Mouse (Mus musculus): ENCODE measurements around the gene Gp1bb. TPM values are rescaled to one million over a fixed set of nuclear protein-coding genes. Genes with fewer than 3 reads are reported as not detected.

The Gp1bb gene
- total RNA-seq, 2 experiments from 2014 or later, result 1.8 to 2.5 TPM

DNA sequence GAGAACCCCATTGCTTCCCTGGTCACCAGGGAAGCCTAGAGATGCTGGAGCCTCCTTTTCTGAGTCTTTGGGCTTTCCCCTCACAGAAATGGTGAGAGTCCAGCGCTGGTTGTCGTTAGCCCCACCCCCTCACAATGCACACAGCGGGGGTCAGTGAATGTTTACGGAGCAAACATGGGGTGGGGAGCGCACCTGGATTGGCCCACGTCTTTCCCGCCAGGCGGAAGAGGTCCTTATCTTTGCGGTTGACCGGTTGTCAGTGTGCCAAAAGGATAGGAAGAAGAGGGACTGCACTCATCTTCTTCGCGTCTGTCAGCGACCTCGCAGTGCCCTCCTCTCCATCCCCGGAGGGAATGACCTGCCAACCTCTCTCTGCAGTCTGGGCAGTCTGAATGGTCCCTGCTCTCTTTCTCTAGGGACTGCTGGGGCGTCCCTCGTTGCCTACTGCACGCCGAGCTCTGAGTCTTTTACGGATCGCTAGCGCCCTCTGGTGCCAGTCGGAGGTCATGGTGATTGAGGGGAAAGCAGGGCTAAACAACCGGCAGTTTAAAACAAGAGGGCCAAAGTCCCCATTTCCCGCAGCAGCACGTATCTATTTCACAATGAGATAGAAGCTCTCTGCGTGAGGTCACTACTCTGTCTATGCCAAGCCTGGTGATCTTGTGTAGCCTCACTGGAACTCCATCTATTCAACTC, 4.7 kb downstream of the Gp1bb start:
- intact Hi-C loops (cut with DNase I), result loop anchor here (1.0 to 5.0 kb wide), 2 partner anchors 174 to 270 kb away; partner anchors contain the start of genes Arvcf and Tango2
- peak; percentile 89 to 94 for DNase-seq (ENCODE audit: low spot score in 2 of 2)

DNA sequence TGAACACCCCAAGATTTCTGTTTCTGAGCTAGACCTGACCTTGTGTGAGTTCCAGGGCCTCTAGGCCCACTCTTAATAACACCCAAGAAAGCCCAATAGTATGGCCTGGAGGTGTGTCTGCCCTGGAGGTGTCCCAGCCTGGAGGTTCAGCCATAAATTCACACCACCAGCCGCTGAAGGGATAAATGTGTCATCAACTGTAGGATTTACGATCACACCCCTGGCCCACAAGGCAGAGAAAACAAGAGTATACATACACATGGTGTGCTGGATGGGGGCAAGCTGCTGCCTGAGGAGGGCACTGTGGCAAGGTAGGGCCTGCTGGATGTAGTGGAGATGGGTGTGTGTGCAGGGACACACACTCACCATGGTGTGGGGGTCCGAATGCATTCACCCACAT, 8.9 kb downstream of the Gp1bb start:
- DNase-seq (ENCODE audit: low spot score in 2 of 2), result no peak
- intact Hi-C loops (cut with DNase I), result no loop called here

DNA sequence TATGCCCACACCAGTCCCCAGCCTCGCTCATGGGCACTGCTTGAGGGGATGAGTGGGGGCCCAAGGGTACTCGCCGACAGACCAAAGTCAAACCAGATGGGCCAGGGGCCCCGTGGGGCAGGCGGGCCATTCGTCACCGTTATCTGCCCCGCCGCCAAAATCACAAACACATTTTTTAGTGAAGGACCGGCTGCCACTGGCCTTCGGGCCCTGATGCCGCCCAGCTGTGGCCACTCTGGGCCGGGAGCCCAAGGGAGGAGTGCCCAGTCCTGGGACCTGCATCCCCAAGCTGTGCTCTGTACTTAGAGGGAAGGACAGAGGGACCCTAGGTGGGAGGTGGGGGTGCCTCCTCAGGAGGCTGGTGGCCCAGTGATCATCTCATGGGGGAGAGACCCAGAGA, 10.5 kb downstream of the Gp1bb start:
- intact Hi-C loops (cut with DNase I), result no loop called here
- DNase-seq (ENCODE audit: low spot score in 2 of 2), result no peak

DNA sequence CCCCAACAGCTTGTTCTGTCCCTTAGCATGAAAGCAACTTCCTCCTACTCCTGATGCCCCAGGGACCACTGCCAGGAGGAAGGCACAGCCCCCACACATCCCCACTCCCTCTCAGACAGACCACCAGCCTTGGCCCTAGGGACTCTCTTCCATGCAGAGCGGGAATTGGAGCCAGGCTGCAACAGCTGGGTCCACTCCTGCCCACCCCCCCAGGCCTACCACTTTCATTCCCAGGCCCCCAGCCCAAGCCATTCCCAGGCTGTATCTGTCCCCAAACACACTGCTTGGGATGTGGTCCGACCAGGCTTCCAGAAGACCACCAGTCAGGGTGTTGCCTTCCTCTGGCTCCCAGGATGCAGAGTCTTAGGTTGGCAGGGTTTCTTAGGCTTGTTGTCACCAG, 13.1 kb downstream of the Gp1bb start:
- intact Hi-C loops (cut with DNase I), result no loop called here
- DNase-seq (ENCODE audit: low spot score in 2 of 2), result no peak

DNA sequence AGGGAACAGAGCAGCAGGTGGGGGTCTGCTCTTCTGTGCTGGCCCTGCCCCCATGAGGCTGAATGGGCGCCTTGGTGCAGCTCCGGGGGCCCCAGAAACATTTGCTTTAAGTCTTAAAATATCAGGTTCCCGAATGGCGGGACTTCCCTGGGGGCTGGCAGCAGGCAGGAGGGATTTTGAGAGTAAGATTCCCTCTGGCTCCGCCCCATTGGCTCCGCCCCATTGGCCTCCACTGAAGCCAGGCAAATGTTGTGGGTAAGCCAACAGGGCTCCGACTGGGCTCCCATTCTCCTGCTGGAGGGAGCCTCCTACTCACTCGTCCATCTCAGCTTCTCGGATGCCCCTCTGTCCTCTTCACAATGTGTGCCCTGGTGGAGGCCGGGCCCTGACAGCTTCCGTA, 14.0 kb downstream of the Gp1bb start:
- intact Hi-C loops (cut with DNase I), result no loop called here

DNA sequence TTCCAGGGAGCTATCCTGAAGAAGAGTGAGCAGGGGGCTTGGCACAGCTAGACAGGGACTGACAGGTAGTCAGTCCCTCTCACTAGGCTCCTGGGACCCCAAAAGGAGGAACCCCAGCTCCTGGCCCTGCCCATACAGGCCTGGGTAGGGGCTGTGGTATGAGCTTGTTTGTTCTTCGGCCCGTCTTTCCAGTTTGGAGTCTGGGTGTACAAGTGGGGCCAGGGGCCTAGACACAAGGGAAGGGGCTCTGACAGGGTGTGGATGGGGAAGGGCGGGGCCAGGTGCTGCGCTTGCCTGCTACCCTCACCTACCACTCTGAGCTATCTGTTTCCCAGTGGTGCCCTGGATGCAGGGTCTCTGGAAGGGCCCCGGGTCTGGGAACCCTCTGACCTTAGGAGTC, 16.5 kb downstream of the Gp1bb start:
- intact Hi-C loops (cut with DNase I), result no loop called here
- DNase-seq (ENCODE audit: low spot score in 2 of 2), result no peak

More for the DNA sequence above, 14.0 kb downstream of the Gp1bb start:
- DNase-seq (ENCODE audit: low spot score in 2 of 2), result no peak

DNA sequence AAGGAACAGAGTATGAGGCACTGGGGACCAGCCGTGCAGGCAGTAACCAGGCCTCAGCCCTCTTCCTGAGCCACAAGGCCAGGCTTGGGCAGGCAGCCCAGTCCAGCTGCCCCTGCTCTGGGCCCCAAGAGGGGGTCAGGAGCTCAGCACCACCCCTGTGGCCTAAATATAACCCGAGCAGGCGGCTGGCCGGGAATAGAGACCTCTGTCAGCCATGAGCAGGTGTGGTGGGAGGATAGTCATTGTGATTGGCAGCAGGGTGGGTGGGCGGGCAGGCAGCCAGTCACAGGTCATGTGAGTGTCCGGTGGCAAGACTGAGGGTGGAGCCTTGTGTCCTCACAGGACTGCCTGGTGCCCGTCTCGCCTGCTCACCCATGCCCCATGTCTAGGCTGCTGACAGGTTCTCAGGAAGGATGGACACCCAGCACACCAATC, 17.9 kb downstream of the Gp1bb start:
- intact Hi-C loops (cut with DNase I), result no loop called here
- no peak for DNase-seq (ENCODE audit: low spot score in 2 of 2)

DNA sequence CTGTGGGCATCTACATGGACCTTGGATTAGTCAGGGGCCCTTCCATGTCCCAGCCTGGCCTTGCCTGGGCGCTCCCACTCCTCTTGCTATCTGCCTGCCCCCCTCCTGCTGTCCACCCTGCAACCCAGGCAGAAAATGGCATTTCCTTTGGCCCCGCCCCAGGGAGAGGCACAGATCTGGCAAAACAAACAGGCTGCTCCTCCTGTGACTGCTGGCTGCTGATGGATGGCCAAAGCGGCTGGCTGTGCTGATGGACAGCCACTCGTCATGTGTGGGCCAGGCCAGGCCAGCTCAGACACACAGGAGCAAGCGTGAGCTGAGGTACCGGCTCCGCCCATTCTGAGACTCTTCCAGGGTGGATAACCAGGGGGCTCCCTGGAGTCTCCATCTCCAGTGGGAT, 20.8 kb downstream of the Gp1bb start:
- intact Hi-C loops (cut with DNase I), result no loop called here

DNA sequence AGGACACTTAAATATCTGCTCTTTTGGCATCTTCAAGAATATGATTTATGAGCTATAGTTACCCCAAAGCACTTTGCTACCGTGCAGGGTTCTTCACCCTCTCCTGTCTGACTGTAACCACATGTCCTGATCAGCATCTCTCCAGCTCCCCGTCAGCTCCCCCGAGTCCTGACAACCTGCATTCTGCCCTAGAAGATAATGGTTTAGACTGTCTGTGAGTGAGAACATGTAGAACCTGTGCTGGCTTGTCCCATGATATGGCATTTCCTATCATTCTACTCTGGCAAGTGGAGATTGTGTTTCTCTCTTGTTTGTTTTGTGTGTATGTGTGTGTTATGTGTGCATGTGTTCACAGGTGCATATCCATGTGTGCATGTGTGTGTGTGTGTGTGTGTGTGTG, 24.2 kb downstream of the Gp1bb start:
- intact Hi-C loops (cut with DNase I), result no loop called here
- no peak for DNase-seq (ENCODE audit: low spot score in 2 of 2)

More for the DNA sequence above, 20.8 kb downstream of the Gp1bb start:
- DNase-seq (ENCODE audit: low spot score in 2 of 2), result no peak

DNA sequence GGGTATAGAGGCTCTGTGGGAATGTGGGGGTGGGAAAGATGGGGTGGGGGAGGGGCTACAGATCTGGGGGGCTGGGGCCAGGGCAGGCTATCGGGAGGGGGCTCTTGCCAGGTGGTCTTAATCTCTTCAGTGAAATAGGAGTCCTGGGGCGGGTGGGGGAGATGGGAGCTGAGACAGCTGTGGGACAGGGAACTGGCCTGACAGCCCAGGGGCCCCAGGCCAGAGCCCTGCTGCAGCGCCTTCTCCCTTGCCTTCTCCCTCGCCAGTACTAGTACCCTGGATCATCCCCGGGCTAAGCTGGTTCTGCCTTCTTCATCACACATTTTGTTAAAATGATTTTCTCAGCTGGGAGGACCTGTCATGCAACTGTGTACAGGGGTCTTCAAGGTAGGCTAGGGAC, 25.9 kb downstream of the Gp1bb start:
- intact Hi-C loops (cut with DNase I), result no loop called here
- DNase-seq (ENCODE audit: low spot score in 2 of 2), result no peak

DNA sequence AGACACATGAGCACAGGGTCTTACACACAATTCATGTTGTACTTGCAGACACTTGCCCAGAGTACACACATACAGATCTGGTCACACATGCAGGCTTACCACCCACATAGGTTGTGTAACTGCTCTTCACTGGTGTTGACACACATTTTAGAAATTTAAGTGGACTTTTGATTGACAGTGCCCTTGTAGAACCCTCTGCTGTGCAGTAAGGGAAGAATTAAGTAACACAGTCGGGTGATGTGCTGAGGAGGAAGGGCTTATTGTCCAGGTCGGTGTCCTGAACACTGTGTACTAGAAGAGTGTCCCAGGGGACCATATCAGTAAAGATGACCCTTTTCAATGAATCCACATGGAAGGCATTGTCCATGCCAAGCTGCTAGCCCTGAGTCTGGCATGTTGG, 28.3 kb downstream of the Gp1bb start:
- intact Hi-C loops (cut with DNase I), result no loop called here
- DNase-seq (ENCODE audit: low spot score in 2 of 2), result no peak

DNA sequence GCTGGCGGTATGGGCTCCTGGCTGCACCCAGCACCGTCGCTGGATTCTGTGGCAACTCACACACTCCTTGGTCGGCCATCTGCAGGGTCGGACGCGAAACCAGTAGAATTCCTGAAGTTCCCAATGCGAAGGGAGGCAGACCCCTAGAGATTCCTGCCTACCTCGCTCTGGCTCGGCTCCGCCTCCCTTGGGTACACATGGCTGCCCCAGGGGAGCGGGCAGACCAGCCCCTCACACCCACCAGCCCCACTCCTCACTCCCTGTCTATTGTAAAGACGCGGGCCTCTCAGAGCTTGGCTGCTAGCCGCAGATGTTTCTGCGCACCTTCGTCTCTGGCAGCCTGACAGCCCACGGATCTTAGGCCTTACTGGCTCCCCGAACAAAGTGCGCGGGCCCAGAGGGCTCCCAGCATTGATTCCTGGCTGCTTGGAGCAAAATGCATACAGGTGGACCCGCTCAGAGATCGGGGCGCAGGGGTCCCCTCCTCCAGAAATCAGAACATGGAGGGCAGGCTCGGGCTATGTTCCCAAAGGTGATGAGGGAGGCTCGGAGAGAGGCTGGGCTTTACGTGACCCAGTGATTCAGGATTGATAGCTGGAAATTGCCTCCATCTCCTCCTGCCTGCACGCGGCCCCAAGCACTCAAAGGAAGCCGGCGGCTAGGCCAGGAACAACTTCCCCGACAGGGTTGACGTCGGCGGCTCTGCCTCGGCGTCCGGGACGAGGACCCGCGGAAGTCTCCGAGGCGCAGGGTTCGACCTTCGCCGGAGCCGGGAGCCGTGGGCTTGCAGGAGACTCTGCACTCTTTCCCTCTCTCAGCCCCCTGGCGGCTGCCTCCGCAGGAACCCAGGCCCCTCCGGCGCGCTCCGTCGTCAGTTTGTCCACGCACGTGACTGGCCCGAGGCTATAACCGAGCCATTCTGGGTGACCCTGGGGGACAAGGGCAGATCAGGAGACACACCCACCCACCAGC, 30.9 kb downstream of the Gp1bb start:
- no peak for DNase-seq (ENCODE audit: low spot score in 2 of 2)
- intact Hi-C loops (cut with DNase I), result no loop called here

DNA sequence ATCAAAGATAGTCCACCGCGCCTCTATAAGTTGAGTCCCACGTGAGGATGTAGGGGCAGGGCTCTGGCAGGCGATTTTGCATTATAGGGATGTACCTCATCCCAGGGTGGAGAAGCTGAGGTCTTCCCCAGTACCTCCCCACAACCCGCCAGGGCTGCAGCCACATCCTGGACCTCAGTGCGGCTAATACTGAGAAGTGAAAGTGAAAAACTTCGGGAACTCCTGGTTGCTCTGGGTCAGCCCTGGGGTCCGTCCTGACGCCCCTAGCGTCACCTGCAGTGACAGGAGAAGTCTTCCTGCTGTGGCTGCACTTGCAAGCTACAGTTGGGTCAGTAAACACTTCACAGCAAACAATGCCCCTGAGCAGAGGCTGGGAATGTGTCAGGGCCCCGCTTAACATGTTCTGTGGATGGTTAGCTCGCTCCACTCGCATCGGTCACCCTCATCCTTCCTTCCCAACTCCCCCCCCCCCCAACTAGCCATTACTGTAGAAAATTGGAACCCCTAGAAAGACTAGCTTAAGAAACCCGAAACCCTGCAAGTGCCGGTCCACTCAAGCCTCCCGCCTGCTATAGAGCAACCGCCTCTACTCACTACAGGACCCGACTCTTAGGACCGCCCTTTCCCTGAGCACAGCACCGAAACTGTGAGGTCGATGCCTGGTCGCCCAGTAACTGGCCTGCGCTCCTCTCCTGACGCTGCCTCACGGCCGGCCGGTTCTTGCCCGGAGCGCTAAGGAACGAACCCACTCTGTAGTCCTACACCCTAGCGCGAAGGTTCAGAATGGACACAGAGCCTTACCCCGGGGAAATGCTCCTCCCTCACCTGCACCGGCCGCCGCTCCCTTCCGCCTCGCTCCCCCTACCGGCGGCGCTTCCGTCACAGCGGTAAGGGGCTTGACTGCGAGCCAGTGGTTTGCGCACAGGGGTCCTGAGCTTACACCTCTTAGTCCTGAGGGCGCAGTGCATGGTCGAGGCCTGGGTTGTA, 32.1 kb downstream of the Gp1bb start, which contains the start of gene Tbx1:
Gene Tbx1, minus strand, starts transcription at position 868 of the 987 bp plus-strand sequence.
- DNase-seq (ENCODE audit: low spot score in 2 of 2), result no peak
- intact Hi-C loops (cut with DNase I), result no loop called here

DNA sequence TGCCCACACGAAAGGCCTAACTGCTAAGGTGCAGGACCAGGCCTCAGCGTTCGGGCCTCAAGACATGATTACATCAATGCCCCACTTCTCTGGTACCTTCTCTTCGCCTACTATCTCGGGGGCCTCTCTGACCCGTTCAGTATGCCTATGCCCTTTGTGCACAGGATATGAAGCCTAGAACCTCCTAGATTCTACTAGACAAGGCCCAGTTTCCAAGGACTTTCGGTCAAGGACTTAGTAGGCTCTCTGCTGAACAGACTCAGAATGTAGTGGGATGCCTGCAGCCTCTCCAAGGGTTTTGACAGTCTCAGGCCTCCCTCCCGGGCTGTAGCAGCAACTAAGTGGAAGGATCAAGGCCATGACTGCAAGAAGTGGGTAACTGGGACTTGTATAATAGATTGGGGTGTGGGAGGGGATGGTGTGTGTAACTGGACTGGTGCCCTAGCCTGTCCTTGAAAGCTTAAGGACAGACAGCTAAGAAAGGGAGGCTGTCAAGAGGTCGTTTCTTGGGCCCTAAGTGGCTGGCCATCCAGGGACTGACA, 33.1 kb downstream of the Gp1bb start:
- intact Hi-C loops (cut with DNase I), result no loop called here
- no peak for DNase-seq (ENCODE audit: low spot score in 2 of 2)

DNA sequence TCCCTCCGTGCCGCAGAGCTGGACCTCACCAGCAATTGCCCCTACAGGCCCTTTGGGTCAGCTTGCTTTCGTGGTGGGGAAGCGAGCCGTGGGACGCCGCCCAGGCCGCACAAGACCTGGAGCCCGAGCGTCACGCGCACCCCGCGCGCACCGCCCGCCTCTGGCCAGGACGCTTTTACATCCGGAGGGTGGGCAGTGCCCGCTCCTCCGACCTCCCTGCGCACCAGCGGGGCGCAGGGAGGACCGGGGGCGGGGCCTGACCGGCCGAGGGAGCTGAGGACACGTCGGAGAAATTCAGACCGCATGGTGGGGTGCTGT, 33.5 kb downstream of the Gp1bb start:
- intact Hi-C loops (cut with DNase I), result no loop called here
- no peak for DNase-seq (ENCODE audit: low spot score in 2 of 2)

DNA sequence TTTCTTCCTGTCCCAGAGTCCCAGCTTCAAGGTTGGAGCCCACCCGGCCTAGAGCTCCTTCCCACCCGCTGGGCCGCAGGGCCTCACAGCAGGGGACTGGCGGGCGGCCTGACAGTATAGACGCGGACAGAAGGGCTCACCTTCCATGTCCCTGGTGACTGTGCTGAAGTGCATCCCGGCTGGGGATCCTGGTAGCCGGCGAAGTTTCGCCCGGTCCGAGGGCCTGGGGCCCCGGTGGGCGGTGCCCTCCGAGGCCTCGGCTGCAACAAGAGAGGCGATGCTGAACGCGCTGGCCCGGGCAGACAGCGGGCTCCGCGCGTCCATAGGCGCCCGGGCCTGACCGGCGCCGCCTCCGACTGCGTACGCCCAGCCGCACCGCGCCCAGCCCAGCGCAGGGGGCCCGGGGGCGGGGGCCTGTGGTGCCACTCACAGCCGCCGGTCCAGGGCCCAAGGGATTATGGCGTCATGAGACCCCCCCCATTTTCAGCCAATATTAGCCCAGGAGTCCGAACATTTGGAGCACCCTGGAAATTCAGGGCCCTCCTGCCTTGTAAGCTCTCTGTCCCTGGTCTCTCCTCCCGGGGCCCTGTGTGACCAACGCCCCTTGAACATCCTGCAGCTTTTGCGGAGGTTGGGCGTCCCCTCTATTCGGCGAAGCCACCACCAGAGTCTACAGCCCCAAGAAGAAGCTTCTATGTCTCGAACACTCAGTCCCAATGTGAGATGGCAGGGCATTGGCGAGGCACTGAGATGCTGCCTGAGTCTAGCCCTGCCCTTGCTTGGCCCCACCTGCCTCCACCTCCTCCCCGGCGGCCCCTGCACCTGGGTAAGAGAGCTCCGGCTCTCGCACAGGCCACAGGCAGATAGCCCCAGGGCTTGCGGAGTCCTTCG, 34.1 kb downstream of the Gp1bb start:
- DNase-seq (ENCODE audit: low spot score in 2 of 2), result no peak
- intact Hi-C loops (cut with DNase I), result no loop called here

DNA sequence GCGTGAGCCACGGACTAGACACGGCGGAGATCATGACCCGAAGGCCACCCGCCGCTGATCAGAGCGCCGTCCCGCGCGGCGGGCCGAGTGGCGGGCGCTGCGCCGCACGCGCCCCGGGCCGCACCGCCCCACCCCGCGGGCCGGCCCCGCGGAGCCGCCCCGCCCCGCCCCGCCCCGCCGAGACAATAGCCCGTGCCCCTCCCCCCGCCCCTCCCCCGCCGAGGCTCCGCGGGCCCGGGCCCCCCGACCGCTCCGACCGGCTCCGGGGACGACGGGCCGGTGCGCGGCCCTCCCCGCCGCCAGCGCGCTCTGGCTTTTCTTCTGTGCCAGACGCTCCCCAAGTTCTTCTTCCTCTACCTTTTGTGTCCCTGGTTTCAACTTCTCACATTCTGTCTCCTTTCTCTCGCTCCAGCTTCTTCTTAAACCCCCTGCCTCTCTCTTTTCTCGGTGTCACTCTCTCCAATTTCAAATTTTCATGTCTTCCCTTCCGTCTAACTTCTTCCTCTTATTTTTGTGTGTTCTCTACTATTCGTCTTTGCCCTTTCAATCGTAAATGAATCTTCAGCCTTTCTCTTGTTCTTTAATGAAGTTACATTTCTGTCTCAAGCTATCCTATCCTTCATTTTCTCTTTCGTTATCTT, 35.2 kb downstream of the Gp1bb start:
- no peak for DNase-seq (ENCODE audit: low spot score in 2 of 2)
- intact Hi-C loops (cut with DNase I), result no loop called here

All from left cerebral cortex, postnatal 14 days (tissue).